Mouse (Mus musculus) embryo, embryonic 10.5 days (tissue): ENCODE data around the gene Gm13285.
"Not testable (repeated sequence)": the region's sequence is repeated elsewhere in the genome, so short reads cannot be mapped to it uniquely, and the experiment has no call there.

Experiments
- DNase-seq: peaks from one replicate; pipeline ENCODE4 v3.0.0-alpha.2; 2015; ENCODE audit warnings: low spot score

Gene Gm13285

GRCm38 (mm10) chr4:88793936-88794675 lies 5.4 kb upstream of the Gm13285 start, which contains the start of gene Gm13275:
Gene Gm13275 (plus strand): TSS chr4:88794487.
- not testable (repeated sequence) for DNase-seq

DNA sequence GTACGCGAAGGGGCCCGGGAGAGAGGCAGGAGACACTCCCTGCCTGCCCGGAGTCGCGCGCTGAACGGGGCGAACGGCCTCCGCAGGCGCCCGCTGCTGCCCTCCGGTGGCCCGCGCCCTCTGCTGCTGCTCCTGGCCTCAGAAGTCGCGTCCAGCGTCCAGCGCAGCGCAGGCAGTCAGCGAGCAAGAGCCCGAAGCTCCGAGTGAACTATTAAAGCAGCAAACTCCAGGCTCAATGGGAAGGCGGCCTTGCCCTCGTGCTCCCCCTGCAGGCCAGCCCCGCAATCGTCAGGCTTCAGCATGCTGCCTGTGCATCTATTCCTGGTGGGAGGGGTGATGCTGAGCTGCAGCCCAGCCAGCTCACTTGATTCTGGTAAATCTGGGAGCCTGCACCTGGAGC lies 2.4 kb upstream of the Gm13285 start, which contains the start of gene Gm13279:
Gm13279 (plus strand) TSS at position 301 of the 400 bp plus-strand sequence.
- DNase-seq: not testable (repeated sequence)

GRCm38 (mm10) chr4:88802954-88803353 lies 3.5 kb downstream of the Gm13285 start, which contains the start of gene Gm13287:
Gene Gm13287 (plus strand): TSS chr4:88803254.
- DNase-seq: not testable (repeated sequence)

DNA sequence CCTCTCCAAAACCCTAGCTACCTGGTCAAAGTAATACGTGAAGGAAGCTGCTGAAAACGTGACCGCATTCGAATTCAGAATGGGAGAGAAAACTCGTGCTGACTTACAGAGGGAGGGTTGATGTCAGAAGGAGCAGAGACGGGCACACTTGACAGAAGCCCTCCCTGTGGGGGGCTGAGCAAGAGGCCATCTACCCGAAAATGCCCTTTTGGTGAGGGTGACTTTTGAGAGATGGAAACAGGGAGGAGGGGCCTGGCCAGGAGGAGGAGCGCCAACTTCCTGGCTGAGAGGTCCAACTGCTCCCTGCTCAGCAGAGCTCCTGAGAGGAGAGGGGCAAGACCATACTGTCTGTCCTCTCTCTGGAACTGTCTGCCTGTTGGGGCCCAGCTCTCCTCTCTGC lies 5.8 kb downstream of the Gm13285 start, which contains the start of gene Gm13288:
Gm13288 (plus strand) TSS at position 301 of the 400 bp plus-strand sequence.
- not testable (repeated sequence) for DNase-seq

DNA sequence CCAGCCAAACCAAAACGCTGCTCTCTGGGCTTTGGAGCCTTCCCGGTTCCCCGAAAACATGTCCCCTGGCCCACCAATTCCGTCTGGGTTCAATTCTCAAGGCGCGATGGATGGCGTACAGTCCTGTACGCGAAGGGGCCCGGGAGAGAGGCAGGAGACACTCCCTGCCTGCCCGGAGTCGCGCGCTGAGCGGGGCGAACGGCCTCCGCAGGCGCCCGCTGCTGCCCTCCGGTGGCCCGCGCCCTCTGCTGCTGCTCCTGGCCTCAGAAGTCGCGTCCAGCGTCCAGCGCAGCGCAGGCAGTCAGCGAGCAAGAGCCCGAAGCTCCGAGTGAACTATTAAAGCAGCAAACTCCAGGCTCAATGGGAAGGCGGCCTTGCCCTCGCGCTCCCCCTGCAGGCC lies 6.3 kb downstream of the Gm13285 start:
- not testable (repeated sequence) for DNase-seq

- no peak for DNase-seq
Observed at GRCm38 (mm10) chr4:88815928-88816327, 16.5 kb downstream of the Gm13285 start, which contains the start of gene Ifna7. Gene Ifna7 (plus strand): TSS chr4:88816228.

DNA sequence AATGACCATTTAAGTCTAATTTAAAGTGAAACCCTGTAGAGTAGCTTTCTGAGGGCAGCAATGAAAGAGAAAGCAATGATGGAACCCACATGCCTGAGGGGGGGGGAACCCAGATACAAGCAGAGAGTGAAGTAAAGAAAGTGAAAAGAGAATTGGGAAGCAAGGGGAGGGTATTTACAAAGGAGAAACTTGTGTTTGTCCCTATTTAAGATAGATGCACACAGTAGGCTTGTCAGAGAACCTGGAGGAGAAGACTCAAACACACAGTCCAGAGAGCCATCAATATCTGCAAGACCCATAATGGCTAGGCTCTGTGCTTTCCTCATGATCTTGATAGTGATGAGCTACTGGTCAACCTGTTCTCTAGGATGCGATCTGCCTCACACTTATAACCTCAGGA lies 20.2 kb downstream of the Gm13285 start, which contains the start of gene Ifna11:
Ifna11 (plus strand) TSS at position 301 of the 400 bp plus-strand sequence.
- no peak for DNase-seq

- DNase-seq: peak; percentile 39
Observed at GRCm38 (mm10) chr4:88822995-88823394, 23.5 kb downstream of the Gm13285 start.

DNA sequence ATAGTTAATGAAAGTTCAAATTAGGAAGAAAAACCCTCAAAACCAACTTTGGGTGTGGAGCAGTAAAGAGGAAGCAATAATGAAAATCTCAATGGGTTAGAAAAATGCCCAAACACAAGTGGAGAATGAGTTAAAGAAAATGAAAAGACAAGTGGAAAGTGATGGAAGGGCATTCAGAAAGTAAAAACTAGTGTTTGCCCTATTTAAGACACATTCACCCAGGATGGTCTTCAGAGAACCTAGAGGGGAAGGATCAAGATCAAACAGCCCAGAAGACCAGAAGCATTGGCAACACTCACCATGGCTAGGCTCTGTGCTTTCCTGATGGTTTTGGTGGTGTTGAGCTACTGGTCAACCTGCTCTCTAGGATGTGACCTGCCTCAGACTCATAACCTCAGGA lies 27.7 kb downstream of the Gm13285 start, which contains the start of gene Ifna6:
Ifna6 (plus strand) TSS at position 301 of the 400 bp plus-strand sequence.
- DNase-seq: not testable (repeated sequence)

GRCm38 (mm10) chr4:88830523-88830922 lies 31.1 kb downstream of the Gm13285 start:
- peak; percentile 58 for DNase-seq

- not testable (repeated sequence) for DNase-seq
Observed at GRCm38 (mm10) chr4:88835225-88835624, 35.8 kb downstream of the Gm13285 start, which contains the start of gene Ifna5. Gene Ifna5 (plus strand): TSS chr4:88835525.

- peak; percentile 39 for DNase-seq
Observed at GRCm38 (mm10) chr4:88838828-88839227, 39.4 kb downstream of the Gm13285 start.

DNA sequence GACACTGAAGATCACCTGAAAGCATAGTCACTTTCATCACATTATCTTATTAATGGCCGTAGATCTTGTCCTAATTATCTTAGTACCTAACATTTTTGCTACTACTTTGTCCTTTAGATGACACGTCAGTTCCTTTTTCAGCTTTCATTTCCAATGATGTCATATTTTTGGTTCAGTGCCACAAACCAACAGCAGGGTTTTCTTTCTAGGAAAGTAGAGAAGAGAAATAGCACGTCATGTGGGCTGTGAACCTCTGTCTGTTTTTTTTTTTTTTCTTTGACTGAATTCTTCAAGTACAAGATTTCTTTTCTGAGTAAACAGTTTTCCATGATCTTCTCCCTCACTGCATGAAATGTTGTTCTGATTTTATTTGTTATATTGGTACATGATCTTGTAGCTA lies 40.6 kb downstream of the Gm13285 start:
- DNase-seq: no peak

DNA sequence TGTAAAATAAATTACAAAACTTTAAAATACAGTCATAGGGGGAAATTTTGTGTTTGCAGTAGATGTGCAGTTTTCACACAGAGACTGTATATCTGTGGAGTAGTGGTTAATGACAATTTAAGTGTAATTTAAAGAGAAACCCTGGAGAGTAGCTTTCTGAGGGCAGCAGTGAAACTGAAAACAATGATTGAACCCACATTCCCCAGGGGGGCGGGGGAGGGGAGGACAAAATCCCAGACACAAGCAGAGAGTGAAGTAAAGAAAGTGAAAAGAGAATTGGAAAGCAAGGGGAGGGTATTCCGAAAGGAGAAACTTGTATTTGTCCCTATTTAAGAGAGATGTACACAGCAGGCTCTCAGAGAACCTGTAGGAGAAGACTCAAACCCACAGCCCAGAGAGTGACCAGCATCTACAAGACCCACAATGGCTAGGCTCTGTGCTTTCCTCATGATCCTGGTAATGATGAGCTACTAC lies 42.0 kb downstream of the Gm13285 start, which contains the start of gene Ifna4:
Ifna4 (plus strand) TSS at position 424 of the 474 bp plus-strand sequence.
- DNase-seq: no peak

- DNase-seq: no peak
Observed at GRCm38 (mm10) chr4:88845334-88845733, 45.9 kb downstream of the Gm13285 start.

- DNase-seq: no peak
Observed at GRCm38 (mm10) chr4:88849698-88850097, 50.2 kb downstream of the Gm13285 start, which contains the start of gene Ifna1. Gene Ifna1 (plus strand): TSS chr4:88850087.
